Mouse (Mus musculus) adrenal gland, postnatal 14 days (tissue): ENCODE measurements around the gene Lbhd2. TPM values are rescaled to one million over a fixed set of nuclear protein-coding genes. Genes with fewer than 3 reads are reported as not detected.

Source experiments
- DNase-seq: peaks from one replicate; pipeline ENCODE4 v3.0.0; 2021; ENCODE audit warnings: mixed read lengths
- long read RNA-seq, 2 experiments: library from polyadenylated mRNA; stranded (forward); transcript quantifications; one replicate each; pipeline ENCODE4 v2.0.0; 2021
- total RNA-seq: library from RNA; stranded (reverse); gene quantifications from 2 replicates; pipeline ENCODE4 v1.2.3, GENCODE M21; 2021

Gene Lbhd2
- total RNA-seq = 0.56 and 0.79 TPM in 2 replicates
- long read RNA-seq, experiment 1, partial matches to known transcripts = 0 of 3 reads
- long read RNA-seq, experiment 1, other reads (novel, unspliced or antisense) = 1 of 3 reads
- long read RNA-seq, experiment 2 = 0 reads

GRCm38 (mm10) chr12:111406622-111407021 is at the start of gene Lbhd2:
Gene Lbhd2 (plus strand): TSS chr12:111406809.
- DNase-seq = no peak

- no peak for DNase-seq
Measured at GRCm38 (mm10) chr12:111360671-111361070, 45.9 kb upstream of the Lbhd2 start.

DNA sequence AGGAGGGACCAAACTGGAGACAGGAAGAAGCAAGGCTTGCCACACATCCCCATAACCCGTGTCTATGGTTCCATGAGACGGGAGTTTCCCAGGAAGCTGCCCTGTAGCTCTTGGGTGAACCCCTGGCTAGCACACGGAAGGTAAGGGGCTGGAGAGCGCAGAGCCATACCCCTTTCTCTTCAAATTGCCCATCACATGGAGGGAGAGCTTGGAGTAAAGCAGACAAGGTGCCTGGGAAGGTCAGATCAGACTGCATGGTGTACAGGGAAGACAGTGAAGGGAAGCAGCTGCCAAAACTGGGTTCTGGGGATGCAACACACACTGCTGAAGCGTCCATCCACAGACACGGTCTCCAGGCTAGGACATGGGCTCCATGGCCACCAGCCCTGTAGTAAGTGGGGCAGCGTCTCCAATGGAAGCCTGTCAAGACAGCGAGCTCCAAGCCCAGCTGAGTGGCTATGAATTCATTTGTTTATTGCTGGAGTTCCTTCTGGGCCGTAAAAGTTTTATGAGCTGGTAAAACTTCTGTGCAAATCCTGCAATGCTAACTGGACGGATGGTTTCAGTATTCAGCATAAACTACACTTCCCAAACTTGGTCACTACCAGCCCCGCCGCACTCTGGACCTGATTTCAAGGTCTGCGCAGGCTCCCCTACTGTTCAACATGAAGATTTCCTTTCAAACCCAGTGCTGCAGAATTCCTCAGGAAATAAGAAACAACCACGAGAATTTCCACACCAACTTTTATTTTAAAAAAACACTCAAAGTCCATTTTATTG is 45.1 kb upstream of the Lbhd2 start:
- DNase-seq = no peak

GRCm38 (mm10) chr12:111364234-111364633 is 42.4 kb upstream of the Lbhd2 start:
- no peak for DNase-seq

- DNase-seq = no peak
Measured at GRCm38 (mm10) chr12:111367065-111367464, 39.5 kb upstream of the Lbhd2 start.

GRCm38 (mm10) chr12:111370249-111370648 is 36.4 kb upstream of the Lbhd2 start:
- no peak for DNase-seq

DNA sequence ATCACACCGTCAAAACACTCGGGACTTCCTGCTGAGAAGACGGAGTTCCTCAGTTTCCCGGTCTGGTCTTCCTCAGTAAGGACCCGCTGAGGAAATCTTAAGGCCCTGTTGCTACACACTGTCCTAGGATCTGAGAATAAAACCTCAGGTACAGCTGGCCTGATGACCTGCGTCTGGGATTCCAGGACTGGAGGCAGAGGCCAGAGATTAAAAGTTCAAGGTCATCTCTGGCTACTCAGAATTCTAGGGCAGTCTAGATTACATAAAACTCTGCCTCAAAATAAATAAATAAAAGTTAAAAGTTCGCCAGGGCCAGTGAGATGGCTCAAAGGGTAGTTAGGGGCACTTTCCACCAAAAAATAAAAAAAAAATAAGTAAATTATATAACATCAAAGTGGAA is 34.7 kb upstream of the Lbhd2 start:
- DNase-seq = no peak

DNA sequence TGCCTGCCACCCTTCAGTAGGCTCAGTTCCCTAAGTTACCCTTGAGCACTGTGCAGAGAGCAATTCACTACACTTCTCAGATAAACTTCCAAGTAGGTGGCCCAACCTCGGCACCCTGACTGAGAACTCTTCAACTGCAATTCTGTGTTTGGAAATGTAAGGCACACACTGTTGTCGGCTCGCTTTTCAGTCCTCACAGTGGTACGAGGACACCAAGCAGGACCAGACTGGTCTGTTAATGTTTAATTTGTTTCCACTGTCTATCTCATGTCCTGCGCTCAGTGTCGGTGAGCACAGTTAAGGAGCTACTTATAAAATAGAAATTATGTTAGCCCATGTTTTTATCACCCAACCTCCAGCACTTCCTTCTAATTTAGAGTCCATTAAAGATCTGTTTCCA is 33.2 kb upstream of the Lbhd2 start:
- no peak for DNase-seq

GRCm38 (mm10) chr12:111374727-111375126 is 31.9 kb upstream of the Lbhd2 start:
- DNase-seq = no peak

GRCm38 (mm10) chr12:111375559-111375958 is 31.1 kb upstream of the Lbhd2 start:
- DNase-seq = no peak

- DNase-seq = no peak
Measured at GRCm38 (mm10) chr12:111376053-111376452, 30.6 kb upstream of the Lbhd2 start.

DNA sequence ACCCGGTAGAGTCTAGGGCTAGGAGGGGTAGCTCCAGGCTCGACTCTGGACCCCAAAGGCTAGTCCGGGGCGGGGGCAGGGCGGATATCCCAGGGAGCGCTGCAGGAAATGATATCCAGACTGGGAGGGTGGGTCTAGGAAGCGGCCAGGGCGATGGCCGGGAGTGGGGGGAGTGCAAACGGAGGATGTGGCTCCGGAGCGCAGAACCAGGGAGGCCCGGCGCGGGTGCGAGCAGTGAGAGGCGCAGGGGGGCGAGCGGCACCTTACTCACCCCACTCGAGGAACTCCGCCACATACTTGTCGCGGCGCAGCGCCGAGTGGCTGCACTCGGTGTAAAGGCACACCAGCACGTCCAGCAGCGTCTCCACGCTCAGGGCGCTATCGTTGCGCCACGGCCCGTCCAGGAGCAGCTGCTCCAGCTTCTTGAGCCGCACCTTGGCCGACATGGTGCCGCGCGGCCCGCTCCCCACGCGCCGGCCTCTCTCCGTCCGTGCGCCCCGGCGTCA is 29.7 kb upstream of the Lbhd2 start:
- peak; percentile 81 for DNase-seq

DNA sequence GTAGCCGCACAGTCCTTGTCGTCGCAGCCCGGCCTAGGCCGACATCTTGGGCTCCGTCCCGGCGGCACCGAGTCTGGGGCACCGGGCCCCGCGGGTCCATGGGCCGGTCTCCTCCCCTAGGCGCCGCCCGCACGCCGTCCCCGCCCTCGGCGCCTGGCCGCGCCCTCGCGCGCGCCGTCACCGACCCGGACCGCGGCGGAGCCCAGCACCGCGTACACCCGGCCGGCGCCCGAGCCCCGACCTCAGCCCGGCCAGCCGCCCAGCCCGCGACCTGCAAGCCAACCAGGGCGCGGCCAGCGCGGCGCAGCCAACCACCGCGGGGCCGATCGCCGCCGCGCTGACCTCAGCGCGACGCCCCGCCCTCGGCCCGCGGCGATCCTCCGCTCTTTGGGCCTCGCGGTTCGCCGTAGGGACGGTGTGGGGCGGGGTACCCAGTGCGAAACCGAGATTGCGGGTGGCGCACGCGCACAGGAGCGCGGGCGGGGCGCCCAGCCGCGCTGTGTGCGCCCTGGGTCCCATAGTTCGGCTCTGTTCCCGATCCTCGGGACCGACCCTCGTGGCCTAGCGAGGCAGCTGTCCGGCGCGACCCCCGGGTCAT is 29.1 kb upstream of the Lbhd2 start, which contains the start of gene Cdc42bpb:
Cdc42bpb (minus strand) TSS at position 343 of the 598 bp plus-strand sequence.
- peak; percentile 96 for DNase-seq

GRCm38 (mm10) chr12:111377986-111378490 is 28.6 kb upstream of the Lbhd2 start:
- DNase-seq = peak; percentile 70

DNA sequence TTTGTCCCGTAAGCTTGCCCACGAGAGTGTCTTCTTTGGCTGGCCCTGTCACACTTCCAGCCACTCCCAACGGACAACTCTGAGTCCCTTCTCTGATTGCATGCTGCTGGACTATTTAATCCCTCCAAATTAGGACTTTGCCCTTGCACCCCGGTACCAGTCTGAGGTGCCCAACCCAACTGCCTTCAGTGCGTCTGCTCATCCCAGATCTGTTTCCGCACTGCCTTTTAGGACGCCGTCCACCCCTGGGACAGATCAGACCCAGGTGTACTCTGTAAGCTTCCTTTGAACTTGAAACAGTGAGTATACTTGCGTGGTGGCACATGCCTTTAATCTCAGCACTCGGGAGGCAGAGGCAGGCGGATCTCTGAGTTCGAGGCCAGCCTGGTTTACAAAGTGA is 27.8 kb upstream of the Lbhd2 start:
- no peak for DNase-seq

DNA sequence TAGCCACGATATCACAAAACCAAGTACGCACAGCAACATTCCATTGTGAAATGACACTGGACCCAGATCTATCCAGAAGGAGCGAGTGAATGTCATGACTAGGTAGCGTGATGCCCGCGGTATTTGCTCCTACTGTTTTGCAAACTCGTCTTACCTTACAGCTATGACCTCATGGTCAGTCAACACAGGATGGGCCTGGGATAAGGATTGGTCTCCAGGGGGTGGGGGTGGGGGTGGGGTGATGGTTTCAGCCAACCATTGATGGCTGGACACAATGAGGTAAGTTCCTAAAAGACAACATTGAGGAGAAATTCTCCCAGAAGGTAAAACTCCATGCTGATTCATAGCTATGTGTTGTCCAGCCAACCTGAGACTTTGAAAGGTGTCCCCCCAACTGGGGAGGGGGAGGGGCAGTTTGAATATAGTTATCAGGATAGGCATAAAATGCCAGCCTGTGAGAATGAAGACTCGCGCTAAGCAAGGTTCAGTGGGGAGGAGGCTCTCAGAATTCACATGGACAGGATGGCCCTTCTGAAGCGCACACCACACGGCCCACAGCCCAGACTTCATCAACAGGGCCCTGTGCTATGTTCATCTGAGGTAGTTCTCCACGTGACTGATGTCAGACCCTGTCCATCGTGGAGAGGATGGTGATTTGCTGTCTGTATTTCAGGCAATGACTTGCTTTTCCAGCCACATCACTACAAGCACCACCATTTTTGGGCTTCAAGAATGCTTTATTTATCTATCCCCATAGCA is 20.5 kb upstream of the Lbhd2 start:
- DNase-seq = no peak

DNA sequence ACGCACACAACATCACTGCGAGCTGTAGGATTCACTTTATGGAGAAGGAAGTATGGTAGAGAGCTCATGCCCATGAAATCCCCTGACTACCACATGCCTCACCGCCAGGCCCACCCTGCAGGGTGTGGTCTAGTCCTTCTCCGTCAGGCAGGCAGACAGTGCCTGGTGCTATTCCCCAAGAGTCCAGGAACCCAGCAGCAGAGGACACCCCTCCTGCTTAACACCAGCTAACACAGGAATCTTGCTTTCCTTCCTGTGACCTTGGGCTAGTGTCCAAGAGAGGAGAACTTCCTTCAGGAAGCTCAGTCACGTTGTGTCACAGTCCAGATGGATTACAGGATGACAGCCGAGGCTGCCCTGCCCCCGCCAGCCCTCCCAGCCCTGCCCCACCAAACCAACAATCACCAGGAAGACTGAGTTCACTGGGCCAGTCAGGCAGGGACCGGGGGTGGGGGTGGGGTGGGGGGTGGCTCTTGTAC is 19.9 kb upstream of the Lbhd2 start:
- DNase-seq = peak; percentile 86

GRCm38 (mm10) chr12:111387146-111387545 is 19.5 kb upstream of the Lbhd2 start:
- no peak for DNase-seq

DNA sequence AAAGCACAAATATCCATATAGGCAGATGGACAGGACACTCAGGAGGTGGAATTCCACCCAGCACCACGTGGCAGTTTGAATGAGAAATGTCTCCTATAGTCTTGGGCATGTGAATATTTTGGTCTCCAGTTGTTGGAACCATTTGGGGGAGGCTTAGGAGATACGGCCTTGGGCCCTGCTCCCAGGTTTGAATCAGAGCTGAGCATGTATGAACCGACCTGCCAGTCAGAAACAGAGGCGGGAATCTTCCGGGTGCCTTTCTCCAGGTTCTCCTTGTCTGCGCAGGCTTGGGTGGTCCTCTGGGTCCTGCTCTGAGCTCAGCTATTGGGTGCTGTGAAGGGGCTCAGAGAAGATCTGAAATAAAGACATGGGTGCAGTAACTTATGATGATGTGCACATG is 12.6 kb upstream of the Lbhd2 start:
- DNase-seq = peak; percentile 61

DNA sequence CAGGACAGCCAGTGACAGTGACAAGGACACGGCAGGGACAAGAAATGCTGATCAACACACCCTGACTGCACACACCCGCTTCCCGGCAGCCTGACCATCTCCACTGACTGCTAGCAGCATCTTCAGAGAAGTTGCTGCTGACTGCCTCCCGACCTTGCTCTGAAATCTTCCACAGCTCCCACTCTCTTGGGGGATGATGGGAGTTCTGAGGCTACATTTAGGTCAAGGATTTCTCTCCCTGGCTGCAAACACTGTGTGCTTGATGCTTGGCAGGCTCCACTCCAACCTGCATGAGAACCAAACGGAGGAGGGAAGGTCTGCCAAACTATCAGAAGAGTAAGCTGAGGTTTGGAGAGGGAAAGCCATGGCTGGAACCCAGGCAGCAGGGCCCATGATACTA is 9.6 kb upstream of the Lbhd2 start:
- peak; percentile 56 for DNase-seq

GRCm38 (mm10) chr12:111401454-111402184 is 5.0 kb upstream of the Lbhd2 start:
- peak; percentile 86 for DNase-seq

DNA sequence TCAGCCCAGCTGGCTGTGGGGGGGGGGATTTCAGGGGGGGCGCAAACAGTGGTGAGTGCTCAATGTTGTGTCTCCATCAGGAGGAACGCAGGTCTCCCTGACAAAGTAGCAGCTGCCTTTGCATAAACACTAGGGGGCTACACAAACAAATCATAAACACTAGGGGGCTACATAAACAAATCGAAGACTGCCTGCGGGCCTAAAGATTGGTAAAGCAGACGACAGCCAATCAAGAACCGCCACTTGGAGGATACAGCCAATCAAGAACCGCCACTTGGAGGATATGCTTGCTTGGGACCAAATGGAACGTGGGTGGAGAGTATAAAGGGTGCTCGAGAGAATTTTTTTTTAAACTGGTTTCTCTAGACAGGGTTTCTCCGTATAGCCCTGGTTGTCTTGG is 1.7 kb upstream of the Lbhd2 start:
- no peak for DNase-seq
